Mouse (Mus musculus): Measurements from ENCODE around the gene Sptlc3. TPM values are rescaled to one million over a fixed set of nuclear protein-coding genes. Genes with fewer than 3 reads are reported as not detected.

The Sptlc3 gene
- total RNA-seq, 2 experiments from 2014 or later, result not detected

DNA sequence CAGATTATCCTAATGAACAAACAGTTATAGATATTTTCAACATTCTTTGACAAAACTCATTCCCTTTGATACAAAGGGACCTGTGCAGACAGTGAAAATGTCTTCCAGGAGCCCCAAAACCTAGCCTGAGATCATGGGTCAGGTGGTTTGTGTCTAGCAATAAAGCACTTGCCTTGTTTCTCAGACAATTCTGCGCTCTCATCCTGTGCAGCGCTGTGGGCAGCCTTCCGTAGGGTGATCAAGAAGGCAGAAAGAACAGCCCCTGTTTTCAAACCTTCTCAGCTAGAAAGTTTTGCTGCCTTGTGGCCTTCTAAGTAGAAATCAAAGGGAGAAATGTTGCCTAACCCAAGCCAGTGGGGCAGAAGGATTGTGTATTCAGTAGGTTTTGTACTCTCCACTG, 135.9 kb downstream of the Sptlc3 start:
- no peak for ATAC-seq (replicated peaks; ENCODE audit: low FRiP score, poor library complexity, severe bottlenecking)

GRCm38 (mm10) chr2:139634506-139634905, 140.8 kb downstream of the Sptlc3 start:
- ATAC-seq (replicated peaks; ENCODE audit: low FRiP score, poor library complexity, severe bottlenecking), result no peak

DNA sequence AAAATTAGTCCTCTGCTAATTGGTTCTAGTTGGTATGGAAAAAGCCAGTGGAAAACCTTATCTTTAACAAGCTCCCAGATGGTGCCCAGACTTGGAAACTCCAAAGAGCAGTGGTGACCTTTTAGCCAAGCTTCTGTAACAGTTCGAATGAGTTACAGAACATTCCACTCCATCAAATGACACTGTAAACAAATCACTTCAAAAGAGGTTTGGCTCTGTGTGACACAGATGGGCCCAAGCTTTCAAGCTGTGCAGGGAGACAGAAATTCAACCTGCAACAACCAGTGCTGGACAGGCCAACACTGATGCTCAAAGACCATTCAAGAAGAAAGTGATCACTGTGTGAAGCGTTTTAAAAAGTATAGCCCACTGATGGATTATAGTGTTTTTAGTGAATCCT, 144.1 kb downstream of the Sptlc3 start:
- ATAC-seq (replicated peaks; ENCODE audit: low FRiP score, poor library complexity, severe bottlenecking), result no peak

DNA sequence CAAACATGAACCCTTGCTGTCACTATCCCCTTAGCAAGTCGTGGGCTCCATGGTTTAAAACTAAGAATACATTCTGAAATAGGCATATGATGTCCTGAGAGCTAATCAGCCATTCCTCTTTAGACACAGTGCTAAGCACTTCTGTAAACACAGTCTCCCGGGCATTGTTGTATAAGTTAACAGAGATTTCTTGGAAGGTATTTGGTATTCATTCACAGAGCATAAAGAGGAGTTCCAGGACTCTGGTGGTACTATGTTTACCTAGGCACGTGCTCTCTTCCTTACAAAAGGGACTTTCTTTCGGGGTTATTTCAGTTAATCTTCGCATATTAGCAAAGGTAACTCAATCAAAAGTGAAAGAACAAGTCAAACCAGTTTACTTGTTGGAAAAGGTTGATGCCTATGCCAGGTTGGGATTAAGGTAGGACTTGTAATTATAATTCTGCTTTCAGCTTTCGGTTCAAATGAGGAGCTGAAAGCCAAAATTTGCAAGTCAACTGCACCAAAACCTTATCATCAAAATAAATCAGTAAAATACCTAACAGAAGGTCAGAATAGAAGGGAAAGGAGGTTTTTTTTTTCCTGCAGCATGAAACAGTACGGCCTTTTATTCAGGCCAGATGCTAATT, 148.2 kb downstream of the Sptlc3 start:
- ATAC-seq (replicated peaks; ENCODE audit: low FRiP score, poor library complexity, severe bottlenecking), result no peak

DNA sequence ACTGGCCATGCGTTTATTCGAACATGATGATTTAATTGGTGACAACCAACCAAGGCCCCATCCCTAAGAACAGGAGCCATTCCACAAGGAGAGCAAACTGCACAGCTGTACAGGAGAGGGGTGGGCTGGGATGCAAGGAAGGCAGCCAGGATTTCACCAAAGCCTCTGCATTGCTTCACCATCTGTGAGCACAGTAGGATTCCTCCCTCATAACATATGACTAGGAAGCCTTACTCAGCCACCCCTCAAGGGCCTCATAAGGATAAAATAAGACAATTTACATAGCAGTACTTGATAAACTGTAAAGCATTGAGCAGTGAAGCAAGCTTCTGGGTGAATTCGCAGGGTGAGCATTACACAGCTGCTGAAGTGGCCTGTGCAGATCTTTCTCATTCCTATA, 155.8 kb downstream of the Sptlc3 start:
- no peak for ATAC-seq (replicated peaks; ENCODE audit: low FRiP score, poor library complexity, severe bottlenecking)

GRCm38 (mm10) chr2:139656750-139657149, 163.0 kb downstream of the Sptlc3 start:
- no peak for ATAC-seq (replicated peaks; ENCODE audit: low FRiP score, poor library complexity, severe bottlenecking)

DNA sequence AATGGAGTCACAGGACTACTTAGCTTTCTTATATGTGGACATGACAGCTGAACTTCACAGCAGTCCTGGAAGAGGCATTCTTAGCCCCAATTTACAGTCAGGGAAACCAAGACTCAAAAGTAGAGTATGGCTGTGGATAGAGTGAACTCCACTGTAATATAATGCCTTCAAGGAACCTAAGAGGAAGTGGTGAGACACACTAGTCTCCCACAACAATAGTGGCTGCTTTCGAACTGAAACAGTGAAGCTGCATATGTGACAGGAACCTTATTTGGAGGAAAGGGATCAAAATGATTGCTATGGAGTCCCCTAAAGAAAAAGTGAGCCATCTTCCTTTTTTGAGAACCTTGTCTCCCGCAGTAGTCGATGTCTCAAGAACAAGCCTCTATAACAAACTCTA, 178.1 kb downstream of the Sptlc3 start:
- ATAC-seq (replicated peaks; ENCODE audit: low FRiP score, poor library complexity, severe bottlenecking), result no peak

DNA sequence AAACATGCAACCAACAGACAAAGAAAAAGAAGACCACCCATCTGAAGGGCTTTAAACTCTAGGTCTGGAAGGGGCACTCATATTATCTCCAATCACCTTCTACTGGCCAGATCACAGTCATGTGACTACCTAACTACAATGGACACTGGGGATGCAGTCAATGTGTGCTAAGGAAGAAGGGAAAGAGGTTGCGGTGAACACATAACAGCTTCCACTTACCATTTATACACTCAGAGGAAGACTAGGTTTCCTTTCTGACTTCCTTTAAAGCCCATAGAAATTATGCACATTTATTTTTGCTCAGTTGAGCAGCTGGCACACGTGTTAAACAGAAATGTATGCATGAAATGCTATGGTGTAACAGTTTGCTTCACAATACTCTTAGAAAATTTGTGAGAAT, 178.7 kb downstream of the Sptlc3 start:
- ATAC-seq (replicated peaks; ENCODE audit: low FRiP score, poor library complexity, severe bottlenecking), result no peak

- ATAC-seq (replicated peaks; ENCODE audit: low FRiP score, poor library complexity, severe bottlenecking), result no peak
Observed at GRCm38 (mm10) chr2:139677065-139677762, 183.5 kb downstream of the Sptlc3 start.

GRCm38 (mm10) chr2:139677809-139678274, 184.1 kb downstream of the Sptlc3 start, which contains the start of gene Ism1:
Ism1 (plus strand) TSS chr2:139678178.
- ATAC-seq (replicated peaks; ENCODE audit: low FRiP score, poor library complexity, severe bottlenecking), result no peak

GRCm38 (mm10) chr2:139678275-139679140, 184.8 kb downstream of the Sptlc3 start:
- no peak for ATAC-seq (replicated peaks; ENCODE audit: low FRiP score, poor library complexity, severe bottlenecking)

DNA sequence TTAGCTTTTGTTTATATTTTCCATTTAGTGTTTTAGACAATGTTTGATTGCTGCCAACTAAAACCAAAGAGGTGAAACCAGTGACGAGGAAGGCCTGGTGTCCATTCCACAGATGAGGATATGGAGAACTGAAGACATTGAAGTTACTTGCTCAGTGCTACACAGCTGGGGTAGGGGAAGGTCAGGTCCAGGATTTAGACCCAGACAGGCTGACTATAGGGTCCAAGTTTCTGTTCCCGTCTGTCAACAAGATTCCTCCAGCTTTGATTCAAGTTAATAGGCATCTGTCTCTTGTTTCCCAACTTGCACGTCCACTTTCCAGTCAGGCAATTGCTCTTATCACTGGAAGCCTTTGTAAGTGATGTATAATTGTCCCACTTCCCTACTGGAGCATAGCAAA, 188.8 kb downstream of the Sptlc3 start:
- no peak for ATAC-seq (replicated peaks; ENCODE audit: low FRiP score, poor library complexity, severe bottlenecking)

Other genes with a start within 250 kb of the Sptlc3 start
- gene Ism1, start 184.3 kb downstream of the Sptlc3 start, total RNA-seq (2015; ENCODE audit: low replicate concordance), result not detected in 2 replicates
- not detected in 2 replicates for gene Ism1, start 184.3 kb downstream of the Sptlc3 start, total RNA-seq (2017; ENCODE audit: low replicate concordance)

All from erythroblast, adult 5-6 weeks (primary cell).